Mouse (Mus musculus) frontal cortex, adult (tissue): Measurements from ENCODE around the gene Als2cr12.
"Not testable (repeated sequence)": the region's sequence is repeated elsewhere in the genome, so short reads cannot be mapped to it uniquely, and the experiment has no call there.

Source experiments
- ATAC-seq: cut with Nextera tagmentation; 2 replicates; pipeline ENCODE4 v1.9.2; 2017; ENCODE audit warnings: mild to moderate bottlenecking, moderate library complexity, mixed read lengths; ENCODE audit not compliant: low TSS enrichment

Gene Als2cr12

GRCm38 (mm10) chr1:58613786-58614185 lies 82.0 kb downstream of the Als2cr12 start:
- no peak for ATAC-seq

- ATAC-seq: no peak
Measured at GRCm38 (mm10) chr1:58610611-58611010, 85.2 kb downstream of the Als2cr12 start.

GRCm38 (mm10) chr1:58610166-58610565 lies 85.6 kb downstream of the Als2cr12 start:
- no peak for ATAC-seq

GRCm38 (mm10) chr1:58609591-58609990 lies 86.2 kb downstream of the Als2cr12 start:
- not testable (repeated sequence) for ATAC-seq

- no peak for ATAC-seq
Measured at GRCm38 (mm10) chr1:58603738-58604137, 92.1 kb downstream of the Als2cr12 start.

- no peak for ATAC-seq
Measured at GRCm38 (mm10) chr1:58602681-58603080, 93.1 kb downstream of the Als2cr12 start.
